ENCODE assay signal across 10 mouse cellular contexts in genomic region chr1:93679889-93680568, GRCm38 (mm10). TPM values are rescaled to one million over a fixed set of nuclear protein-coding genes. Genes with fewer than 3 reads are reported as not detected.
A peak's percentile ranks its signal among the peaks of the same experiment; 100 is the strongest.
DNase-seq lines count a peak whose midpoint lies in the region; ATAC-seq and TF ChIP-seq lines count a peak whose summit lies in the region.
"Had no signal": no experiment of that assay in that cellular context is flagged by ENCODE, and none has a peak within 500 bp of the region (broad histone marks: within the 10 kb centered on the region; RNA-seq: fewer than 3 reads in every experiment).

No protein-coding gene starts in this region.

- no peaks in the 10 kb centered on the region; the same call in 1 of the 2 replicates for H3K4me1 ChIP-seq in kidney, adult 2 months (ENCODE audit: control insufficient read depth, insufficient read depth, low read length)
- 0 out of 2 replicates have a peak, but pooled peaks cover 3% of the 10 kb centered on the region for H3K4me1 ChIP-seq in forebrain, postnatal 0 days (ENCODE audit: insufficient read depth)
- H3K4me1 ChIP-seq: midbrain, embryonic 10.5 days had no signal

- no peaks in the 10 kb centered on the region for H3K27me3 ChIP-seq in kidney, adult 2 months (replicated peaks; ENCODE audit: control insufficient read depth, insufficient read depth, low read length)
- H3K27me3 ChIP-seq in forebrain, postnatal 0 days (ENCODE audit: insufficient read depth, low read length): no peaks in the 10 kb centered on the region

- no peak overlapping the region for H3K4me2 ChIP-seq in forebrain, postnatal 0 days (ENCODE audit: low read depth)

- TF ChIP-seq CTCF in kidney, adult 2 months (conservative IDR thresholded peaks at IDR 0.05; ENCODE audit: insufficient read depth, insufficient read length, low read depth, low read length): no peak
- no peak for TF ChIP-seq CTCF in forebrain, postnatal 0 days (IDR thresholded peaks at IDR 0.05; ENCODE audit: low read depth)

- ATAC-seq in common myeloid progenitor, adult 5-6 weeks (replicated peaks; ENCODE audit: low read depth, poor library complexity, severe bottlenecking): peak; percentile 71
- peak; percentile 85 to 88 for ATAC-seq in hematopoietic stem cell, adult 5-6 weeks (replicated peaks in 1 of 2; ENCODE audit: insufficient read depth in 1 of 2, low FRiP score in 2 of 2, low TSS enrichment in 1 of 2, low read depth in 1 of 2, poor library complexity in 2 of 2, severe bottlenecking in 2 of 2)
- no peak for ATAC-seq in forebrain, postnatal 0 days
- no peak for ATAC-seq in erythroblast, adult 5-6 weeks (replicated peaks; ENCODE audit: low FRiP score, poor library complexity, severe bottlenecking)

- no peak for TF ChIP-seq POLR2A in kidney, adult 2 months (IDR thresholded peaks at IDR 0.05; ENCODE audit: low read depth, low read length)

- no peaks in the 10 kb centered on the region for H3K36me3 ChIP-seq in kidney, adult 2 months (ENCODE audit: control insufficient read depth, insufficient read depth, low read length)
- no peaks in the 10 kb centered on the region for H3K36me3 ChIP-seq in forebrain, postnatal 0 days (ENCODE audit: insufficient read depth)
- H3K36me3 ChIP-seq: hindbrain, embryonic 10.5 days; midbrain, embryonic 10.5 days had no signal

- no peak overlapping the region for H3K27ac ChIP-seq in kidney, adult 2 months (ENCODE audit: insufficient read depth, low read depth, low read length)
- no peak overlapping the region for H3K27ac ChIP-seq in forebrain, postnatal 0 days (ENCODE audit: low read depth, low read length)
- H3K27ac ChIP-seq: hindbrain, embryonic 10.5 days; midbrain, embryonic 10.5 days had no signal

- no peak overlapping the region for H3K9ac ChIP-seq in forebrain, postnatal 0 days

- 49% methylated on average over 7 of the region's 7 CpGs for WGBS in kidney, adult 2 months
- WGBS in forebrain, postnatal 0 days: 79% methylated on average over 7 of the region's 7 CpGs

- no peak overlapping the region for H3K4me3 ChIP-seq in kidney, adult 2 months (ENCODE audit: insufficient read depth, low read depth, low read length)
- H3K4me3 ChIP-seq in forebrain, postnatal 0 days (ENCODE audit: low read depth, low read length): no peak overlapping the region
- H3K4me3 ChIP-seq: hindbrain, embryonic 10.5 days; midbrain, embryonic 10.5 days had no signal

- DNase-seq in kidney, adult 2 months: peak; percentile 72
- no peak for DNase-seq in kidney, adult 18-20 months
- DNase-seq in mesoderm, embryonic 11.5 days (ENCODE audit: low read depth, low spot score): peak; percentile 19
- no peak for DNase-seq in forebrain, postnatal 0 days
- DNase-seq in right cerebral cortex, postnatal 10 days (ENCODE audit: low spot score in 2 of 2): no peak

- no peaks in the 10 kb centered on the region for H3K9me3 ChIP-seq in forebrain, postnatal 0 days (ENCODE audit: low read length)

RNA-seq across cellular contexts. Expression of gene Bok, which starts 5.4 kb away (rescaled TPM):
- polyA plus RNA-seq in kidney, adult 2 months (2012; rRNA removed): 55.9 and 62.3 TPM in 2 replicates
- 0.23 TPM in 1 of 2 replicates, not detected in the other for total RNA-seq in common myeloid progenitor, adult 5-6 weeks (2017)
- 1.6 and 2.6 TPM in 2 replicates for total RNA-seq in hematopoietic stem cell, adult 5-6 weeks (2017)
- 94.6 and 119 TPM in 2 replicates for total RNA-seq in forebrain, postnatal 0 days (2014; rRNA removed)
- 113 and 150 TPM in 2 replicates for polyA plus RNA-seq in forebrain, postnatal 0 days (2015; fragmentation: Nextera tagmentation; extraction: Ambion mirVana)
- not detected in 2 replicates for total RNA-seq in erythroblast, adult 5-6 weeks (2015; ENCODE audit: low replicate concordance)
- not detected in 2 replicates for total RNA-seq in erythroblast, adult 5-6 weeks (2017; ENCODE audit: low replicate concordance)

RNA-seq across cellular contexts. Expression of gene Stk25, which starts 21.6 kb away (rescaled TPM):
- polyA plus RNA-seq in kidney, adult 2 months (2012; rRNA removed): 102 and 103 TPM in 2 replicates
- total RNA-seq in common myeloid progenitor, adult 5-6 weeks (2017): 25.1 and 40.3 TPM in 2 replicates
- total RNA-seq in hematopoietic stem cell, adult 5-6 weeks (2017): 47.5 and 59.3 TPM in 2 replicates
- 278 and 312 TPM in 2 replicates for total RNA-seq in forebrain, postnatal 0 days (2014; rRNA removed)
- polyA plus RNA-seq in forebrain, postnatal 0 days (2015; fragmentation: Nextera tagmentation; extraction: Ambion mirVana): 371 and 381 TPM in 2 replicates
- 6.0 and 9.8 TPM in 2 replicates for total RNA-seq in erythroblast, adult 5-6 weeks (2015; ENCODE audit: low replicate concordance)
- total RNA-seq in erythroblast, adult 5-6 weeks (2017; ENCODE audit: low replicate concordance): 7.9 and 14.8 TPM in 2 replicates

Comparison
In these comparisons a context has a peak if more than half of its experiments do, and no peak if none do; other contexts are left out.
1. DNase-seq: peak in kidney, adult 2 months (single experiment) and mesoderm, embryonic 11.5 days (single experiment); none in kidney, adult 18-20 months (single experiment), forebrain, postnatal 0 days (single experiment) and right cerebral cortex, postnatal 10 days (0 of 2).
2. ATAC-seq: peak in common myeloid progenitor, adult 5-6 weeks (single experiment) and hematopoietic stem cell, adult 5-6 weeks (2 of 2); none in forebrain, postnatal 0 days (single experiment) and erythroblast, adult 5-6 weeks (single experiment).
3. RNA of gene Bok, which starts 5.4 kb away (total RNA-seq): 94.6 to 119 TPM in forebrain, postnatal 0 days; 1.6 to 2.6 TPM in hematopoietic stem cell, adult 5-6 weeks, 0.23 TPM in common myeloid progenitor, adult 5-6 weeks and not detected in erythroblast, adult 5-6 weeks; every median in the first group is over 10 times any median in the second.